Mouse (Mus musculus) spleen, adult 2 months (tissue): ENCODE results near the gene Mmp15.

Experiments used
- CTCF ChIP-seq: fragments of 200-500 bp; IDR thresholded peaks from 2 replicates; pipeline ENCODE4 v1.5.1; 2011; ENCODE audit warnings: mild to moderate bottlenecking, inconsistent platforms; ENCODE audit not compliant: insufficient read depth, insufficient read length, insufficient replicate concordance; ENCODE audit errors: extremely low read depth
- POLR2A ChIP-seq: fragments of 200-500 bp; IDR thresholded peaks from 2 replicates; pipeline ENCODE4 v1.6.1; 2011; ENCODE audit warnings: low read depth, low read length, inconsistent platforms

GRCm38 (mm10) chr8:95348356-95348755 lies 3.7 kb upstream of the Mmp15 start:
- TF ChIP-seq POLR2A = no peak
- no peak for TF ChIP-seq CTCF
